8 mouse cellular contexts compared by ENCODE assay signal in genomic region chr4:133371621-133372277, GRCm38 (mm10). TPM values are rescaled to one million over a fixed set of nuclear protein-coding genes. Genes with fewer than 3 reads are reported as not detected.
DNase-seq lines count a peak whose midpoint lies in the region; ATAC-seq and TF ChIP-seq lines count a peak whose summit lies in the region.

No protein-coding gene starts in this region.

- no peak overlapping the region for H3K27ac ChIP-seq in lung, embryonic 16.5 days (ENCODE audit: low read length)
- H3K27ac ChIP-seq in forebrain, embryonic 13.5 days = no peak overlapping the region
- H3K27ac ChIP-seq in olfactory bulb, adult 2 months (ENCODE audit: insufficient read depth, low read depth, low read length) = peak overlapping the region; percentile 88

- no peaks in the 10 kb centered on the region for H3K9me3 ChIP-seq in lung, embryonic 16.5 days (ENCODE audit: control insufficient read depth, low read length)
- no peaks in the 10 kb centered on the region for H3K9me3 ChIP-seq in forebrain, embryonic 13.5 days (replicated peaks)

- peaks cover 35% of the 10 kb centered on the region for H3K4me1 ChIP-seq in lung, embryonic 16.5 days (replicated peaks; ENCODE audit: control insufficient read depth, insufficient read depth, low read length)
- H3K4me1 ChIP-seq in forebrain, embryonic 13.5 days = peaks cover 52% of the 10 kb centered on the region
- H3K4me1 ChIP-seq in olfactory bulb, adult 2 months (ENCODE audit: control insufficient read depth, insufficient read depth, low read length) = peaks cover 48% of the 10 kb centered on the region

- peak overlapping the region; percentile 77 for H3K4me2 ChIP-seq in lung, embryonic 16.5 days (ENCODE audit: low read depth, low read length)
- H3K4me2 ChIP-seq in forebrain, embryonic 13.5 days = peak overlapping the region; percentile 65

- H3K4me3 ChIP-seq in lung, embryonic 16.5 days (ENCODE audit: low read length) = peak overlapping the region; percentile 81
- H3K4me3 ChIP-seq in forebrain, embryonic 13.5 days = peak overlapping the region; percentile 83
- H3K4me3 ChIP-seq in olfactory bulb, adult 2 months (ENCODE audit: insufficient read depth, low read depth, low read length) = peak overlapping the region; percentile 71

- no peaks in the 10 kb centered on the region for H3K36me3 ChIP-seq in lung, embryonic 16.5 days (ENCODE audit: control insufficient read depth, insufficient read depth, low read length)
- H3K36me3 ChIP-seq in forebrain, embryonic 13.5 days (ENCODE audit: poor library complexity, severe bottlenecking) = no peaks in the 10 kb centered on the region; the same call in 1 of the 2 replicates

- TF ChIP-seq CTCF in olfactory bulb, adult 2 months (IDR thresholded peaks at IDR 0.05; ENCODE audit: insufficient read depth, low read depth, low read length) = no peak

- peak overlapping the region; percentile 63 for H3K9ac ChIP-seq in lung, embryonic 16.5 days (ENCODE audit: low read length)
- peak overlapping the region; percentile 96 for H3K9ac ChIP-seq in forebrain, embryonic 13.5 days

- DNase-seq in lung, postnatal 36 days = no peak
- peak; percentile 30 for DNase-seq in kidney, postnatal 10 days
- no peak for DNase-seq in layer of hippocampus, adult 11-12 months (ENCODE audit: low spot score)
- DNase-seq in right cerebral cortex, postnatal 25 days = no peak
- no peak for DNase-seq in cerebellum, adult 11 months

- 46% methylated on average over 7 of the region's 7 CpGs for WGBS in lung, embryonic 16.5 days
- 87% methylated on average over 7 of the region's 7 CpGs for WGBS in forebrain, embryonic 13.5 days
- WGBS in olfactory bulb, adult 2 months = 42% methylated on average over 7 of the region's 7 CpGs

- no peak for TF ChIP-seq POLR2A in olfactory bulb, adult 2 months (IDR thresholded peaks at IDR 0.05; ENCODE audit: insufficient read depth, low read depth, low read length)

- no peaks in the 10 kb centered on the region for H3K27me3 ChIP-seq in lung, embryonic 16.5 days (ENCODE audit: control insufficient read depth, insufficient read depth, low read depth, low read length)
- no peaks in the 10 kb centered on the region for H3K27me3 ChIP-seq in forebrain, embryonic 13.5 days

- ATAC-seq in lung, embryonic 16.5 days (ENCODE audit: low read depth) = no peak
- no peak for ATAC-seq in forebrain, embryonic 13.5 days

RNA-seq across cellular contexts. Expression of gene Slc9a1, which starts 2.2 kb away (rescaled TPM):
- polyA plus RNA-seq in lung, embryonic 16.5 days (2015; fragmentation: Nextera tagmentation; extraction: Ambion mirVana) = 8.8 and 9.5 TPM in 2 replicates
- polyA plus RNA-seq in forebrain, embryonic 13.5 days (2015; fragmentation: Nextera tagmentation; extraction: Ambion mirVana) = 5.6 and 7.3 TPM in 2 replicates
- polyA plus RNA-seq in olfactory bulb, adult 2 months (2012; ENCODE audit: insufficient read depth, insufficient read length, low replicate concordance, missing spikeins) = not detected in 2 replicates

RNA-seq across cellular contexts. Expression of gene Wdtc1, which starts 18.5 kb away (rescaled TPM):
- 11.3 and 11.8 TPM in 2 replicates for polyA plus RNA-seq in lung, embryonic 16.5 days (2015; fragmentation: Nextera tagmentation; extraction: Ambion mirVana)
- polyA plus RNA-seq in forebrain, embryonic 13.5 days (2015; fragmentation: Nextera tagmentation; extraction: Ambion mirVana) = 14.0 and 16.9 TPM in 2 replicates
- polyA plus RNA-seq in olfactory bulb, adult 2 months (2012; ENCODE audit: insufficient read depth, insufficient read length, low replicate concordance, missing spikeins) = 113 TPM in 1 of 2 replicates, not detected in the other
